Mouse (Mus musculus): Measurements from ENCODE around the gene Olfr1410. TPM values are rescaled to one million over a fixed set of nuclear protein-coding genes. Genes with fewer than 3 reads are reported as not detected.

The Olfr1410 gene
- total RNA-seq, 2 experiments from 2014 or later: not detected

- no peak for DNase-seq (ENCODE audit: low spot score in 2 of 2)
Measured at GRCm38 (mm10) chr1:92638736-92639135, 33.2 kb downstream of the Olfr1410 start.

GRCm38 (mm10) chr1:92640393-92640792, 34.8 kb downstream of the Olfr1410 start:
- DNase-seq (ENCODE audit: low spot score in 2 of 2): no peak

- peak; percentile 90 to 92 for DNase-seq (ENCODE audit: low spot score in 2 of 2)
Measured at GRCm38 (mm10) chr1:92641514-92642272, 36.1 kb downstream of the Olfr1410 start, which contains the start of gene Cops9. Gene Cops9, minus strand, starts transcription at chr1:92641985.

- DNase-seq (ENCODE audit: low spot score in 2 of 2): no peak
Measured at GRCm38 (mm10) chr1:92643691-92644090, 38.1 kb downstream of the Olfr1410 start.

- DNase-seq (ENCODE audit: low spot score in 2 of 2): no peak
Measured at GRCm38 (mm10) chr1:92644916-92645315, 39.3 kb downstream of the Olfr1410 start.

GRCm38 (mm10) chr1:92646111-92646510, 40.5 kb downstream of the Olfr1410 start:
- no peak for DNase-seq (ENCODE audit: low spot score in 2 of 2)

GRCm38 (mm10) chr1:92646601-92647000, 41.0 kb downstream of the Olfr1410 start:
- no peak for DNase-seq (ENCODE audit: low spot score in 2 of 2)

- no peak for DNase-seq (ENCODE audit: low spot score in 2 of 2)
Measured at GRCm38 (mm10) chr1:92647026-92647425, 41.4 kb downstream of the Olfr1410 start.

GRCm38 (mm10) chr1:92647752-92648151, 42.2 kb downstream of the Olfr1410 start:
- DNase-seq (ENCODE audit: low spot score in 2 of 2): peak; percentile 73 to 77

- DNase-seq (ENCODE audit: low spot score in 2 of 2): no peak
Measured at GRCm38 (mm10) chr1:92648197-92648596, 42.6 kb downstream of the Olfr1410 start.

- DNase-seq (ENCODE audit: low spot score in 2 of 2): peak; percentile 72 to 79
Measured at GRCm38 (mm10) chr1:92648673-92649072, 43.1 kb downstream of the Olfr1410 start, which contains the start of gene Otos. Gene Otos, minus strand, starts transcription at chr1:92648841.

GRCm38 (mm10) chr1:92651467-92651866, 45.9 kb downstream of the Olfr1410 start:
- DNase-seq (ENCODE audit: low spot score in 2 of 2): no peak

GRCm38 (mm10) chr1:92653179-92653578, 47.6 kb downstream of the Olfr1410 start:
- no peak for DNase-seq (ENCODE audit: low spot score in 2 of 2)

- no peak for DNase-seq (ENCODE audit: low spot score in 2 of 2)
Measured at GRCm38 (mm10) chr1:92654676-92655075, 49.1 kb downstream of the Olfr1410 start.

- no peak for DNase-seq (ENCODE audit: low spot score in 2 of 2)
Measured at GRCm38 (mm10) chr1:92657025-92657820, 51.6 kb downstream of the Olfr1410 start.

- DNase-seq (ENCODE audit: low spot score in 2 of 2): no peak
Measured at GRCm38 (mm10) chr1:92659392-92659791, 53.8 kb downstream of the Olfr1410 start.

Other genes starting within 250 kb of the Olfr1410 start
- gene Ndufa10, start 131.9 kb upstream of the Olfr1410 start, total RNA-seq (2021): 100 to 1,000 TPM; 222 to 250 TPM
- gene Olfr1416, start 120.7 kb upstream of the Olfr1410 start, total RNA-seq (2021): not detected
- not detected for gene Olfr1415, start 109.7 kb upstream of the Olfr1410 start, total RNA-seq (2021)
- not detected for gene Olfr1414, start 87.1 kb upstream of the Olfr1410 start, total RNA-seq (2021)
- not detected for gene Olfr1413, start 34.5 kb upstream of the Olfr1410 start, total RNA-seq (2021)
- not detected for gene Olfr1412, start 20.0 kb upstream of the Olfr1410 start, total RNA-seq (2021)
- not detected for gene Olfr1411, start 11.4 kb upstream of the Olfr1410 start, total RNA-seq (2021)
- gene Olfr12, start 12.0 kb downstream of the Olfr1410 start, total RNA-seq (2021): not detected
- gene Cops9, start 36.2 kb downstream of the Olfr1410 start, total RNA-seq (2021): 100 to 1,000 TPM; 214 to 225 TPM
- gene Otos, start 43.1 kb downstream of the Olfr1410 start, total RNA-seq (2021): not detected
- 10 to 100 TPM; 81.6 to 86.5 TPM for gene Gpc1, start 225.9 kb downstream of the Olfr1410 start, total RNA-seq (2021)